Mouse (Mus musculus) hematopoietic multipotent progenitor cell, adult 10-12 weeks (in vitro differentiated cells): ENCODE results near the gene Bpifb5. TPM values are rescaled to one million over a fixed set of nuclear protein-coding genes. Genes with fewer than 3 reads are reported as not detected.

Experiments
- polyA plus RNA-seq: library from polyadenylated mRNA; stranded (reverse); fragments of >175 nt; gene quantifications from 2 replicates; pipeline ENCODE4 v1.2.3, GENCODE M21; 2012; ENCODE audit warnings: low replicate concordance

Bpifb5 gene
- not detected in 2 replicates for polyA plus RNA-seq

GRCm38 (mm10) chr2:154223265-154223916 is at the start of gene Bpifb5:
TSS of gene Bpifb5 (plus strand) at chr2:154223742.

GRCm38 (mm10) chr2:154190546-154191258 is 32.8 kb upstream of the Bpifb5 start, which contains the start of gene Bpifb1:
TSS of gene Bpifb1 (plus strand) at chr2:154190818.

GRCm38 (mm10) chr2:154257554-154257953 is 34.0 kb downstream of the Bpifb5 start, which contains the start of gene Bpifb9a:
TSS of gene Bpifb9a (plus strand) at chr2:154257854.

Other genes with a start within 250 kb of the Bpifb5 start
- gene Bpifa6, start 248.8 kb upstream of the Bpifb5 start, polyA plus RNA-seq, result not detected in 2 replicates
- not detected in 2 replicates for gene Bpifa2, start 215.5 kb upstream of the Bpifb5 start, polyA plus RNA-seq
- not detected in 2 replicates for gene Bpifa3, start 93.4 kb upstream of the Bpifb5 start, polyA plus RNA-seq
- not detected in 2 replicates for gene Bpifa1, start 80.9 kb upstream of the Bpifb5 start, polyA plus RNA-seq
- gene Bpifa5, start 61.1 kb upstream of the Bpifb5 start, polyA plus RNA-seq, result not detected in 2 replicates
- not detected in 2 replicates for gene Bpifb1, start 32.9 kb upstream of the Bpifb5 start, polyA plus RNA-seq
- gene Bpifb9a, start 34.1 kb downstream of the Bpifb5 start, polyA plus RNA-seq, result not detected in 2 replicates
- gene Bpifb9b, start 83.5 kb downstream of the Bpifb5 start, polyA plus RNA-seq, result not detected in 2 replicates
- gene Cdk5rap1, start 149.3 kb downstream of the Bpifb5 start, polyA plus RNA-seq, result 0.52 and 1.1 TPM in 2 replicates
- 7.3 and 8.9 TPM in 2 replicates for gene Snta1, start 184.4 kb downstream of the Bpifb5 start, polyA plus RNA-seq
- 7.4 and 9.6 TPM in 2 replicates for gene Cbfa2t2, start 212.7 kb downstream of the Bpifb5 start, polyA plus RNA-seq